Mouse (Mus musculus): Measurements from ENCODE around the gene Rnf152.

DNA sequence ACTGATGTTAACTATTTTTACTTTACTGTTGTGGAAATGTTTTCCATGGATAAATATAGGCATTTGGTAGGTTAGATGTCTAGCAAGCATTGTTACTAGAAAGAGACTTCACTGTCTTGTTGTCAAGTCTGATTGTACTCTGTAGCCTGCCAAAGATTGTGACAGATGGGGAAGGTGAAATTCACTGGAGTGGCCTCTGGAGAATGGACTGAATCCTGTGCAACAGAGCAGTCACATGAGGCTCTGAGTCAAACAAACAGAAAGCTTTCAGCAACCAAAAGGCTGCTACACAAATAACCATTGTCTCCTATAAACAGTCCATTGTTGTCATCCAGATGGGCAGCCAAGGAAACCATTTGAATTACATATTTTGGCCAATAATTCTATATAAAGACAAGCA, 15.6 kb downstream of the Rnf152 start:
- TF ChIP-seq CTCF (IDR thresholded peaks at IDR 0.05; ENCODE audit: control insufficient read depth, insufficient read depth, insufficient read length) (no peak), CEBPB (IDR thresholded peaks at IDR 0.05; ENCODE audit: low read depth) (no peak), FOSL1 (IDR thresholded peaks at IDR 0.05; ENCODE audit: insufficient read depth, low read length, poor library complexity, severe bottlenecking) (no peak)

All from C2C12 (cell line).